Mouse (Mus musculus): ENCODE data around the gene Rps23.
"Not testable (repeated sequence)": the region's sequence is repeated elsewhere in the genome, so short reads cannot be mapped to it uniquely, and the experiment has no call there.

Gene Rps23

DNA sequence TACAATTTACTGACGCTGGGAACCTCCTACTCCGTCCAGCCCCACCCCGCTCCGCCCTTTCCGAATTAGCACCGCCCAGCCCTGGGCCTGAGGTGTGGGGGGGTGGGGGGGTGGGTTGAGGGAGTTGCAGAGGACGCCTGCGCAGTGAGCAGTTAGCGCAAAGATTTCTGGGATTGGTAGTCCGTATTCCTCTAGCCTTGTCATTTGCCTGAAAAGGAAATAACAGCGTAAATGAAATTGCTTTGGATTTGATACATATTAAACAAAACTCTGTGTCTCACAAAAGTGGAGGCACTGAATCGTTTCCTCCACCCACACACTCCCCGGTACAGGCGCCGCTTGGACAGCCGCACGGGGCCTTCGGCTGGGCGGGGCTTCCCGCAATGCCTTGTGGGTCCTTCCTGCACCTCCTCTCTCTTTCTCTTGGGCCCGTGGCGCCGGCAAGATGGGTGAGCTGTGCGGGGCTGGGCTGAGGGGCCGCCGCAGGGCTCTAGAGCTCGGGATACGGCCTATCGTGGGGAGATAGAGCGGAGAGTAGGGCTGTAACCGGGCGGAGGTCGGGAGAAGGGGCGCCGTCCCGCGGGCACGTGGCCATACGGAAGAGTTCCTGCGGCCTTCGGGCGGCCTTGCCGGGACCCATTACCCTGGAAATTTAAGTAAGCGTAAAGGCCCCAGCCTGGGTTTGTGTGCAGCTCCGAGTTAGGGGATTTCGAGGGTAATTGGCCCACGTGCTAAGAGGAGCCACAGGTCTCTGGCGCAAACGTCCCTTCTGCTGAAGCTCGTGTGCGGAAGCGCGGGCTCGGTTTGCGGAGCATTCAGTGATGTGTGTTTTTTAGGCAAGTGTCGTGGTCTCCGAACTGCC lies at the start of gene Rps23:
TSS of gene Rps23 (plus strand) at position 208 of the 862 bp plus-strand sequence.
- DNase-seq (ENCODE audit: low spot score in 2 of 2) = peak; percentile 68 to 90

DNA sequence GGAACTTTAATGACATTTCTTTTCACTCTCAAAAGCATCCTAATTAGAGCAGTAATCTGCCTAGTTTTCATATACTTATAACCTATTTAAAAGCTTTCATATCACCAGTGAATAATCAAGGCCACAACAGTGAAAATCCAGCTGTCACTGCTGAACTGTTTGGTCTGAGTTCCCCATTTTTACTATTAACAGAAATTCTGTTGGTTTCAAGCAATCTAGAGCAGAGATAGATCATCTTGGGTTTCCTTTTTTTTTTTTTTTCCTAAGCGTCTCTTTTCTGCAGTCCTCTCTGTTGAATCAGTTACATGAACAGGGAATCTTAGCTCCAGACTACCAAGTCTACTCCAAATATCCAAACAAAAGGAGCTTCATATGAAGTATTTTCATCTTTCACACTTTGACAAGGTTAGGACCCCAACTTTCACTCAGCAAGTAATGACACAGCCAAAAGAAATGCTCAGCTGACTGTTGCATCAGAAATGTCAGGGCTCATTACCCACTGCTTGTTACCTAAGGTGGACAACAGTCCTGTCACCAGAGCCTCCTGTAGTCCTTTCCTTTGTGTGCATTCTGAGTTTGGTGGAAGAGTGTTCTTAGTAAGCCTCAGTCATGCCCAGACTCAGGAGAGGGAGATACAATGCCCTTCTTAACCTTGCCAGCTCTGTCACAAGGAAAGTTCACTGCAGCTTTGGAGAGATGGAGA lies 40.9 kb upstream of the Rps23 start:
- DNase-seq (ENCODE audit: low spot score in 2 of 2) = no peak

DNA sequence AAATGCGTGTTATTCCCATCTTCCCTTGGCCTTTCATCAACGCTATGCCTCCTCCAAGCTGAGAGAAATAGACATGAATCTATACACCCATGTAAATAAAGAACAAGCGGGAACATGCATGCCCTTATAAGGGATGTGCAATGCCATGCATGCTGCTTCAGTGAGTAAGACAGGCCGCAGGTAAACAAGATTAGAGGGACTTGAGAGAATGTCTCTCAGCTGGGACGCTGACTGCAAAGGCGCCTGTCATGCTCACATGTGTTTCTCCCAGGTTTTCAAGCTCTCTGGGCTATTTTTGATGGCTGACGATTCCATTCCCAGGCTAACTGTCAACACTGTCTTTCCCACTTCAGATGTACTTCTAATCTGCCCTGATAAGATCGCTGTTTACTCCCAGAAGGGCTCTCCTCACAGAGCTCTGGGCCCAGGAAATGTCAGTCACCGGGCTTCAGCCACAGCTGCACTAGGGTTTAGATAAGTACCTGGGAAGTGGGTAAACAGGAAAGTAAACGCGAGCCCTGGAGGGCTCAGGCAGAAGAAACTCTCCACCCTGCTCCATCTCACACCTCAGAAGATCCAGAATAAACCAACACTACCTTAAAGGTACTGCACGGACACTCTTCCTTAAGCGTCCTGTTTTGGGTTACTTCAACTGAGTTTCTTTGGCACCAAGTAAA lies 36.8 kb upstream of the Rps23 start:
- no peak for DNase-seq (ENCODE audit: low spot score in 2 of 2)

DNA sequence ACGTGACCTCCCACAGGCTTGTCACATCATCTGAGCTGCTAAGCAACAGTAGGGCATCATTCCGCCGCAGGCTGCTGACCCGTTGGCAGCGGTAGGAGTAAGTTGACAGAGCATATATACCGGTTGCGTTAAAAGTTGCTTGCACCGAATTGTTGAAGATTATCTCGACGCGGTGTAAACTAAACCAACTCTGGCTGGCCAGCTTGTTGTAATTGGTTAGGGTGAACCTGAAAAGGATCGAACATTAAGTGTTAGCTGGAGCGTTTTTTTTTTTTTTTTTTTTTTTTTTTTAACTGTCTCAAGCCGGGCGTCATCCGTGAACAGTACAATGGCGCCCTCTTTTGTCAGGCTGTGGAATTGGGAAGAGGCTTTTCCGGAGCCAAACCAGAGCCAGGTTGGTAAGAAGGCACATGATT lies 36.2 kb upstream of the Rps23 start:
- DNase-seq (ENCODE audit: low spot score in 2 of 2) = peak in 1 of 2 experiments; percentile 81

DNA sequence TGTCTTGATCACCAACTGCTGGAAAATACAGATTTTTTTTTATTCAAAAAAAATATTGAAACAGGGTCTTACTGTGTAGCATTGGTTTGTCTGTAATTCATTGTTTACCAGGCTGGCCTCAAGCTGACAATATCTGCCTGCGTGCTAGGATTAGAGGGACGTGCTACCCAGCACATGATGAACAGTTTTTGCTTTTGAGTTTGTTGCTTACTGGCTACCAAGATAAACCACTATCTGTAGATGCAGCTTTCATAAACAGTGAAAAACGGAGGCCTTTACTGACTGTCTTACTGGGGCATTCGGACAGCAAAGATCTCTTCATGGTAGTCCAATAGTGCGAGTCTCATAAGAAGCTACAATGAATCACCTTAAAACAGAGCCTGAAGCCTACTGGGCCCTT lies 32.6 kb upstream of the Rps23 start:
- no peak for DNase-seq (ENCODE audit: low spot score in 2 of 2)

DNA sequence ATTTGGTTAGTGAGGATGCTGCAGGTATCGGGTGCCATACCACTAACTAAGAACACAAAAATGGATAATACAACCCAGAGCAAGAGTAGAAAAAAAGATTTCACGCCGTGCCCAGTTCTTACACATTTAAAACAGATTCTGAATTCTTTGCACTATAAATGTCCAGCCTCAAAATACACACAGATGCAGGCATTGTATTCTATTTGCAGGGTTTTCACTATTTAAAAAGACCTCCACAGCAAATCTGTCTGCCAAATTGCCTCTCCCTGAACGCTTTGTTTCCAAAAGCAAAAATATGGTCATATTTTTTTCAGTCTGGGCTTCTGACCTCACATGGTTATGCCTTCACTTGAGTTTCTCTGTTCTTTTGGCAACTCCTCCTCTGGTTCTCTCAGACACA lies 27.9 kb upstream of the Rps23 start:
- no peak for DNase-seq (ENCODE audit: low spot score in 2 of 2)

DNA sequence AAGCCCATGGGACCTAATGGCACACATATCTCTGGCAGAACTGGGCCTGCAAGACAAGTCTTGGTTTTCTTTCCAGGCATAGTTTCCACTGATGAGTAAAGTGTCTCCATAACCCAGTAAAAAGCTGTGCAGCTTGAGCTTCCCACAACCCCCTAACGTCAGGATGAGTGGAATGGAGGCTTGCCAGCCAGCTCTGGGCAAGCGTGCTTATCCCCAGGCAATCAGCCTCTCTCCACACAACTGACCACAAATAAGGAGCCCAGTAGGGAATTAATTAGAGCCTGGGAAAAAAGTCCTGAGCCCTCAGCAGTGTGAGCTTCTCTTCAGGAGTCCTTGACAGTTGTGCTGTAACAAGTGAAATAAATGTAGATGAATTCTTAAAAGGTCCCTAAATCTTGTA lies 26.7 kb upstream of the Rps23 start:
- DNase-seq (ENCODE audit: low spot score in 2 of 2) = peak in 1 of 2 experiments; percentile 37

DNA sequence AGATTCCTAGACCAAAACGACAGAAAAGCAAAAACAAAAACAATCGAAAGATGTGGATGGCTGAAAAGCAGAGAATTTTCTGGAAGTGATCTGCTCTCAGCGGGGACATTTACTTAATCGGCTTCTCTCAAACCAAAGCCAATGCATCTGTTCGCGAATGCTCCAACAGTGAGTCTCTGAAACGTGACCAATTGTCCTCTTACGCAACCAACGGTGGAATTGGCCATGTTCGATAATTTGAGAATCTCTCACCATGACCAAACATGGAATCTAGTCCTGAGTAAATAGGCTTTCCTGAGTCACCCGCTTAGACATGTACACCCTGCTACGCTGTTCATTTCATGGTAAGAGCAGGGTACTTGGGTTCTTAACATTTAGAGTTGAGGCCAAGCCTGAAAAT lies 25.9 kb upstream of the Rps23 start:
- no peak for DNase-seq (ENCODE audit: low spot score in 2 of 2)

DNA sequence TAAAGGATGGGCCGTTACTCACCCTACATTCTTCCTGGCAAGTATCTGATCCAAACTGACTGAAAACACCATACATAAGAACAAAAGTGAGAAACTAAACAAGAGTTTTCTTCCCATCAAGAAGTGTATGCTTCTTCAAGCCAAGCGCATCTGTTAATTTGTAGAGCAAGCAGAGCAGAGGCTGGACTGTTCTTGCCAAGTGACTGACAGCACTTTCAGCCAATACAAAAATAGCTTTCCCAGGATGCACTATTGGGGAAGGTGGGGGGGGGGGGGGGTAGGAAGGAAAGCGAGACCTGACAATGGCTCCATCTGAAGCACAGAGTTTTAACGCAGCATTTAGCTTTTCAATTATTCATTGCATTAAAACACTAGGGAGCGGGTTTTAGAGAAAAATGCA lies 17.6 kb upstream of the Rps23 start, which contains the start of gene Atp6ap1l:
TSS of gene Atp6ap1l (minus strand) at position 180 of the 400 bp plus-strand sequence.
- peak in 1 of 2 experiments; percentile 33 for DNase-seq (ENCODE audit: low spot score in 2 of 2)

DNA sequence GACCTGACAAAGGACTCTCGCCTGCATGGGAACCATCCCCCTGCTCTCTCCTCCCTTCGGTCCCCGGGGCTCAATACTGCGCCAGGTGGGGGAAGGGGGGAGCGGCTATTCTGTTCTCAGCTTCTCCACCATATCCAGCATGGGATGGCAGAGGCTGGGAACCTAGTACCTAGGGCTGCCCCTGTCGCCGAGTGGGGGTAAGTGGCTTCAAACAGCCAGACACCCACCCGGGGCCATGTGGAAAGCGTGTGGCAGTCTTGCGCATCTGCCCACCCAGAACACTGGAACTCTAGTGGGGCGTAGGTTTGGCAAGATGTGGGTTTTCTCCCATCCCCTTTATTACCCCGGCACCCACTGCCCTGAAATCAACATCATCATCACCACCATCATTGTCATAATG lies 15.4 kb upstream of the Rps23 start:
- no peak for DNase-seq (ENCODE audit: low spot score in 2 of 2)

DNA sequence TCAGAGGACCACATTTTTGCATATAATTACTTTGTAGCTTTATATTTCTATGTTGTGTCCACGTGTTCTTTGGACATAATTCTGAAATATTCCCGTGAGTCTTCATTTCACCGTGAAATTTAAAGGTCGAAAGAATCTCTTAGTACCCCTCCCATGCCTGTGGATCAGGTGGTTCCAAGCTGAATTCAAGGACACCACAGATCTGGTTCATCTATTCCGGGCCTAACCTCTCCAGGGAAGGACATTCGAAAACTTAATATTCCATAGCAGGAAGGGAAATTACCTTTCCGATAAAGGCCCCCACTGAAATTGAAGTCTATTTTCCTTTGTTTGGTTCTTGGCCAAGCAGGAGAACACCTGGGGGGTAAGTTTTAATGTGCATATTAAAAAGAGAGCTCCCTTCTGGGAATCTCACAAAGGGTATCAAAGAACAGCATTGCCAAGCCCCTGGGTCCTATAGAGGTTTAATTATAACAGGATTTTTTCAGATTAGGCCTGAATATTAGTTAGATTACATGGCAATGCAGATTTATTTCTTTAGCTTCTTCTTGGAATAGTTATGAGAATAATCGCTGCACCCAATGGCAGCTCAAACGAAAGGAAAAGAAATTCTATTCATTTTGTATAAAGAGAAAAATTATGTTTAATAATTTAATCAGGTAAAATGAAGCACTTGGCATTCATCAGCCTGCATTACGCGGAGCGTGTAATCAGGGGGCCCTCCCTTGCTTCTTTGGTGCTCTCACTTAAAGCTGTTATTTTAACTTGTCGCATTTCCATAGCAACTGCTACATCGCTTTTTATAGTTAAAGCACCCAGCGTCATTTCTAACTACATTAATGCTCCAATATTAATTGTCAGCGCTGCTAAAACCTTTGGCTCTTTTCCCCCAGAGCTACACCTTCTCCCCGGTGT lies 9.7 kb upstream of the Rps23 start:
- peak; percentile 44 to 48 for DNase-seq (ENCODE audit: low spot score in 2 of 2)

DNA sequence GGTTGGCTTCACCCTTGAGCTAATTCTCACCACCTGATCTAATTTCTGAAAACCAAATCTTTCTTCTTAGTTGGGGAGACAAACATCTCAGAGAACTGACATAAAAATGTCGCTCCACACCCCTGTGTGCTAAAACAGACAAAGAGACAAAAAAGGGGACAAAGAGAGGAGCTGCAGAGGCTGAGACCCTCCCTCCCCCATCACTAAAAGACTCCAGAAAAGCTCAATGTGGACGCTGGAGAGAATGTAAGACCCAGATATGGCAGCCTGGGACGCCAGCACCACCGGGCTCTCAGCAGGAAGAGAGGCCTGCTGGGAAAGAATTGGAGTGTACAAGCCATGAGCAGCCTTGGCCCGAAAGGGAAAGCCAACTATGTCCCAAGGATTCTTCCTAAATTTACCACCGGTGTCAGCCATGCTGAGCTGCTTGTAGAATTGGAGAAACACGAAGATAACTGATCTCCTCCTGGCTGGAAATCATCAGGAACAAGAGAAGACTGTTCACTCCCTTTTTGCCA lies 9.0 kb upstream of the Rps23 start:
- peak in 1 of 2 experiments; percentile 17 for DNase-seq (ENCODE audit: low spot score in 2 of 2)

DNA sequence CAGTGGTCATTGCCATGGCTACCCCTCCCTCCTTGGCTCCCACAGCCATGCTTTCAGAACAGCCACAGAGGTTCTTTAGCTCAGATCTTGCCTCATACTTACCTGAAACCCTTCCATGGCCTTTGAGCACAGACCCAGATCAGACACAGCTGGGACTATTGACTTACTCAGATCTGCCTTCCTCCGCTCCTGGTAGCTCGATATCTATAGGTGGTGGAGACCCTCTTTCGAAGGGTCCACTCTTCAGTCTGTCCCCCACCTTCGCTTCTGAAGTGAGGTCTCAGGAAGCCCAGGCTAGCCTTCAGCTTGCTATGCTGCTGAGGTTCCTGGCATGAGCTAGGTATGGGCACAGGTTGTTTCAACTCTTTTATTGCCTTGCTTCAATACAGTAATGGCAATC lies 8.0 kb upstream of the Rps23 start:
- DNase-seq (ENCODE audit: low spot score in 2 of 2) = no peak

DNA sequence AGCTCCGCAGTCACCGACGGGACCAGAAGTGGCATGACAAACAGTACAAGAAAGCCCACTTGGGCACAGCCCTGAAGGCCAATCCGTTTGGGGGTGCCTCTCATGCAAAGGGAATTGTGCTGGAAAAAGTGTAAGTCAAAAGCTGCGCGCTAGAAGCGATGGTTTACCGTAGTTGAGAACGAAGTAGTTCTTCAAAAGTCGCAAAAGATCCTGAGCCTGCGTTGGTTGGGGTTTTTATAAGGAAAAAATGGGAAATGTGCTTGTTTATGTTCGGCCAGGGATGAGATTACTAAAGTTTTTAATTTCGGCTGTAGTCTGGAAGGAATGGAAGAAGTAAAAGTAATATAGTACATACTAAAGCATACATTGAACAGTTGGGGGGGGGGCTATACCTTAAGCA lies 859 bp downstream of the Rps23 start:
- not testable (repeated sequence) for DNase-seq (ENCODE audit: low spot score in 2 of 2)

DNA sequence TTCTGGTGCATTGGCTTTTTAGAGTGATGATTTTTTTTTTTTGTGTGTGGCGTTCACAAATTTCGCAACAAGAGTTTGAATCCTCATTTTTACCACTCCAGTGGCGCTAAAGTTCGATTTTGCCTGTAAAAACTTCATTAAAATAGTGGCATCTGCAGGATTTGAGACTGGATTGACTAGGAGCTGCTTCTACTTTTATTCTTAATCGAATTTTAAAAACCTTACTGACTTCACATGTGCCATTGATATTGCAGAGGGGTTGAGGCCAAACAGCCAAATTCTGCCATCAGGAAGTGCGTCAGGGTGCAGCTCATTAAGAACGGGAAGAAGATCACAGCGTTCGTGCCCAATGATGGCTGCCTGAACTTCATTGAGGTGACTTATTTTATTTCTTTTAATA lies 1.3 kb downstream of the Rps23 start:
- DNase-seq (ENCODE audit: low spot score in 2 of 2) = no peak

DNA sequence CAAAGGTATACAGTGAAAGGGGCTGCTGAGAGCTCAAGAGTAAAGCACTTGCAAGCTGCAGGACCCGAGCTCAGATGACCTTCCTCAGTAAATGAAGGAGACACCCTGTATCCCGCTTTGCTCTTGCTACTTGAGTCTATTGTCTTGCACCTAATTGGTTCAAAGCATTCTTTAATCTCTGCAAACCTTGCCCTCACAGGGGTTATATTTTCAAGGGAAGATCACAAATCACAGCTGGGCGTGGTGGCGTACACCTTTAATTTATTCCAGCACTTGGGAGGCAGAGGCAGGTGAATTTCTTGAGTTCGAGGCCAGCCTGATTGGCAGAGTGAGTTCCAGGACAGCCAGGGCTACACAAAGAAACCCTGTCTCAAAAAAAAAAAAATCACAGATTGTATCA lies 2.4 kb downstream of the Rps23 start:
- DNase-seq (ENCODE audit: low spot score in 2 of 2) = no peak

DNA sequence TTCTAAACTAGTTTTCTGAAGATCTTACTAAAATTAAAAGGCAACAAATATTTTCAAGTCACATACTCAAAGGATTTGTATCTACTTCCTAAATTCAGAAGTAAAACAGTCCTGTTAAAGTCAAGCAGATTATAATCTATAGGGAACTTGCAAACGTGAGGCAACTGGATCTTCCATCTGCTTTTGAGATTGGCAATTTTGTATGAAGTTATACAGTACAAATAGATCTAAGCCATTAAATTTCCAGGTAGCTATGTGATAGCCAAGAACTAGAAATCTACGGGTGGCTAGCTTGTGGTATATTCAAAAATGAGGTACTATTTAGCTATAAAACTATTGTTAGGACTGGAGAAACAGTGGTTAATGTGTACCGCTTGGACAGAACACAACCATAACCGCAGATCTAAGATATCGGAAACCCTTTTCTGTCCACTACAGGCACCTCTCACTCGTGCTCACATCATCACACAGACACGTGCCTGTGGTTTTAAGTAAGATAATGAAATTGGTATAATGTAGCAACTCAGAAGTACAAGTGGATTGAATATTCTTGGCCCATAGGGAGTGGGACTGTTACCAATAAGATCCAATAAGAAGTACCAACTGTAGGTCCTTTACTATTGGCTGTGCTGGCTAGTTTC lies 3.5 kb downstream of the Rps23 start:
- DNase-seq (ENCODE audit: low spot score in 2 of 2) = no peak

DNA sequence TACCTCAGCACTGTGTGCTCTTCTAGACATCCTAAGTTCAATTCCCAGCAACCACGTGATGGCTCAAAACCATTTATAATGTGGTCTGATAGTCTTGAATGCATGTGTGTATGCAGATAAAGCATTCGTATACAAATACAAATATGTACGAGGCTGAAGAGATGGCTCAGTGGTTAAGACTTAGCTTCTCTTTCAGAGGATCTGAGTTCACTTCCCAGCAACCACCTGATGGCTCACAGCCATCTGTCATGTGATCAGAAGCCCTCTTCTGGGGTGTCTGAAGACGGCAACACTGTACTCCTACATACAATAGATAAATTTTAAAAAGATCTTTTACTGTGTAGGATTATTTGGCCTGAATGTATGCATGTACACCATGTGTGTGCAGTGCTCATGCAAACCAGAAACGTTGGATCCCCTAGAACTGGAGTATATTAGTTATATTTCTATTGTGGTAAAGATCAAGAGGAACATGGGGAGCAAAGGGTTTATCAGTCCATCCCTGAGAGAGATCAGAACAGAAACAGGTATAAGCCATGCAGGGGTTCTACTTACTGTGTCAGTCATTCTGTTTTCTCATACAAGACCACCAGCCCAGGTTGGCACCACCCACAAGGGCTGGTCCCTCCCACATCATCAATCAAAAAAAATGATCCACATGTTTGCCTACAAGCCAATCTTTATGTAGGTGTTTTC lies 4.3 kb downstream of the Rps23 start:
- DNase-seq (ENCODE audit: low spot score in 2 of 2) = no peak

DNA sequence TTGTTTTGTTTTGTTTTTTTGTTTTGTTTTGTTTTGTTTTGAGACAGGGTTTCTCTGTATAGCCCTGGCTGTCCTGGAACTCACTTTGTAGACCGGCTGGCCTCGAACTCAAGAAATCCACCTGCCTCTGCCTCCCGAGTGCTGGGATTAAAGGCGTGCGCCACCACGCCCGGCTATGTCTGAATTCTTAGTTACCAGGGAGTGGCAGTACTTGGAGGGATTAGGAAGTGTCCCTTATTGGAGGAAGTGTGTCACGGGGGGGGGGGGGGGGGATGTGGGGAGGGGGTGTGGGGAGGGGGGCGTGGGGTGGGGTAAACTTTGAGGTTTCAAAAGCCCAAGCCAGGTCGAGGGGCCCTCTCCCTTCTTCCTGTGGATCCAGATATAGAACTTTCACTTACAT lies 5.5 kb downstream of the Rps23 start:
- not testable (repeated sequence) for DNase-seq (ENCODE audit: low spot score in 2 of 2)

DNA sequence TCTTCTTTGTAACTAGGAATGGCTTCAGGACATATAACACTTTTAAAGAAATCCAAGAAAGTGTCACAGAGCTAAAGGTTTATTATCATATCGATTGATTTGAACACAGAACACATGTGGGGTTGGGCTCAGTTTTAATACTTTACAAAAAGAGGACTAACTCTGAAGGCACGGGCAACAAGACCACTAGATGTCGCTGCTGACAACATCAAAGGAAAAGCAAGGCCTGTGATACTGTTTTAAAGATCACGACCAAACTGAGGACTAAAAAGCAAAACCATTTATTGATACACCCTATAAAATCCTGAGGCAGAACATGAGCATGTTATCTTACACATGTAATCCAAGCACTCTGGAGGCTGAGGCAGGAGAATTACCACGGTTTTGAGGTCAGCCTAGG lies 7.1 kb downstream of the Rps23 start:
- peak in 1 of 2 experiments; percentile 88 for DNase-seq (ENCODE audit: low spot score in 2 of 2)

Data from left cerebral cortex, adult 9 months (tissue).